Mouse (Mus musculus): ENCODE measurements around the gene Hbs1l.
A peak's percentile ranks its signal among the peaks of the same experiment; 100 is the strongest.

Hbs1l gene

DNA sequence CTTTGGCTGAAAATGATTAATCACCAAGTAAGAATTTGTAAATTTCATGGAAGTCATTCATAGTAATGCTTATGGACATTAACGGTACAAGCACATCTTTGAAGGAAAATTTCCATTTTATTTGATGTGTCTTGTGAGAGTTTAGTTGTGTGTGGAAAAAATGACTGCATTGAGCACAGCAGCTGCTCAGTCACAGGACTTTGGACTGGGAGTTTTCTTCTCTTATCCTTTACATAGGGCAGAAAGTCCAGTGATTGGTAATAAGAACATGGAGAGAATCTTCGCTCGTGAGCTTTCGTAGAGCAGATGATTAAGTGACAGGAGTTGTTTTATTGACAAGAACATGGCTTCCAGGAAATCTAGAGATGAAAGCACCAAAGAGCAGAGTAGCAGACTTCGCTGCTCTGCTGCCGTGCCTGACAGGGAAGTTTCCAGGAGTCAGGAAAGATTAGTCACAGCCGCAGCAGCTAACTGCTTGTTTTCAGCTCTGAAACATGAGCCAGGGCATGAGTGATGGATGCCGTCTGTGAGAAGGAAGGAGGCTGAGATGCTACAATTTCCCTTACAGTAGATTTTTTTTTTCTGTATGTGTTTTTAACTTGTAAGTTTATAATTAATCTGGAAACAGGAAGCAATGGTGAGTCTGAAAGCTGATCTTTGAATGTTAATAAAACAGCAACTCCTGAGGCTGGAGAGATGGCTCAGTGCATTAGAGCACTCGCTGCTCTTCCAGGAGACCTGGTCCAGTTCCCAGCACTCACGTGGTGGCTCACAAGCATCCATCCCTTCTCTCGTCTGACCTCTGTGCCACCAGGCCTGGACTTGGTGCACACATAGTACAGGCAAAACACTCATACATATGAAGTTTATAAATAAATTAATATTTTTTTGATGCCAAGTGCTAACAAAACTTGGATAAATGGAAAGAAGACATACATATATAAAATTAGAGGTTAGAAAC is 9.2 kb downstream of the Hbs1l start:
- DNase-seq (ENCODE audit: low read depth) = peak; percentile 83

DNA sequence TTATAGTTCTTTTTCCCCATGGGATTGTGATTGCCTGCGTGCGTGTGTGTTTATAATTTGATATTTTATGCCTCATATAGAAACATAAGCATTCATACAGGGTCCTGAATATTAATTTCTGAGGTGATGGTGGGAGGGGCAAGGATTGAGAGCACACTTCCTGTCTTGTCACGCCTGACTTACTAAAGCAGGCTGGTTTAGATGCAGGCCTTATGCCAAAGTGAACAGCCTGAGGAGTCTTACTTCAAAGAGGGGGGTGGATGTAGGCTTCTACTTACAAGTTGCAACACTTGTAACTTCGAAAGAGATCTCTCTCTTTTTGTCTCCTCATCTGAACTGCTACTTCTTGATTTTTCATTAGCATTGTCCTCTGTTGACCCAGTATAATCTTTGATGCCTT is 18.0 kb downstream of the Hbs1l start:
- no peak for DNase-seq (ENCODE audit: low read depth)

- no peak for DNase-seq (ENCODE audit: low read depth)
Observed at GRCm38 (mm10) chr10:21316123-21316522, 20.3 kb downstream of the Hbs1l start.

DNA sequence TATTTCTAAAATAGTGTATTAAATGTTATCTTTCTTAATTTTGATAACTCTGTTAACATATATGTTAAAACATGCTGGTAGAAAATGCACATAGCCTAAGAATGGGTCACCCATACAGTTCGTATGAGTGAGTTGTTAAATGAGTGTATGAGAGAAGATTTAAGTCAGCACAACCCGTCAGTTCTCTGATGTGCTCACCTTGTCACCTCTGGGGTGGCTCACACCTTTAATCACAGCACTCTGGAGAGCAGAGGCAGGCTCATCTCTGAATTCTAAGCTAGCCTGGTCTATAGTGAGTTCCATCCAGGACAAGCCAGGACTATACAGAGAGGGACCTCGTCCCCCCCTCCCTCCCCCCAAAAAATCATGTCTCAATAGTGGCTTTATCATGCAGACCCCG is 22.5 kb downstream of the Hbs1l start:
- DNase-seq (ENCODE audit: low read depth) = no peak

DNA sequence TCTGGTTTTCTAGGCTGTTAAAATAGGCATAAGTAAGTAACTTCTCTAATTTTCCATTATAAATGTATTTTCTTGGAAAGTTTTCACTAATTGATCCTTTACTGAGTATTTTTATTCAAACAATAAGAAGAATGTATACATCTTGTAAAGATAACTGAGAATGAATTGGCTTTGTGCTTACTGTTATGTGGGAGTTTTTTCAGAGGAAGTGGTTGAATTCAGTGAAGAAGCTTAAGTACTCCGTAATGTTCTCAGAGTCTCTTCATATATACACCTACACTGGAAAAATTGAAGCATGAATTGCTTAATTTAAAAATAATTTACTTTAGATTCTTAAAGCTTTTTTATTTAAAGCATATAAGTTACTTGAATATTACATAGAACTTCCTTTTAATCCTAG is 23.2 kb downstream of the Hbs1l start:
- DNase-seq (ENCODE audit: low read depth) = no peak

DNA sequence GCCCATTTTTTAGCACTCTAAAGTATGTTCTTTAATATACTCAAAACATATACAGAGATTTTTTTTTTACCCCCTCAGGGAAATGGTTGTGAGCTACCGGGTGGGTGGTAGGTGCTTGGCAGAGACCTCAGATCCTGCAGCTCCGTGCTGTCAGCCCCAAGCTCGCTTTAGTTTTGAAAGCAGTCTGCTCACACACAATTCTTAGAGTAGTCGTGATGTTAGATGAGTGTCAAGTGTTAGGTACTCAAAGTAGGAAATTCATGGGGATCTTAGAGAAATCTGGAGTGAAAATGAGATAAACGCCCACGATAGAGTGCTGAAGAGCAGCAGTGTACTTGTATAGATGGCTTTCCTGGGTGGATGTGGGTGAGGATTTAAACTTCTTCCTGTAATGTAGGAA is 24.8 kb downstream of the Hbs1l start:
- DNase-seq (ENCODE audit: low read depth) = no peak

DNA sequence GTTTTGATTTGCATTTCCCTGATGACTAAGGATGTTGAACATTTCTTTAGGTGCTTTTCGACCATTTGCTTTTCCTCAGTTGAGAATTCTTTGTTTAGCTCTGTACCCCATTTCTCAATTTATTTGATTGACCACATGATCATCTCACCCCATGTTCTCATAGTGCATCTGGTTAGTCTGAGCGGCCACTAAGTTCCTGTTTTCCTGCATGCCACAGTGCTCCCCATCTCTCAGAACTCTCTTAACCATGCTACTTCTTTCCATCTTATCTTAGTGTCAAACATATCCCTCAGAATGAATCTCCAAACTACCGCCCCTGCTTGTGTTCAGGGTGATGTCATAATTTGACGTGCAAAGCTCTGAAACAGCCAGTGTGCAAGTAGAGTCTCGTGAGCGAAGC is 30.6 kb downstream of the Hbs1l start:
- no peak for DNase-seq (ENCODE audit: low read depth)

- no peak for DNase-seq (ENCODE audit: low read depth)
Observed at GRCm38 (mm10) chr10:21327605-21328135, 31.9 kb downstream of the Hbs1l start.

DNA sequence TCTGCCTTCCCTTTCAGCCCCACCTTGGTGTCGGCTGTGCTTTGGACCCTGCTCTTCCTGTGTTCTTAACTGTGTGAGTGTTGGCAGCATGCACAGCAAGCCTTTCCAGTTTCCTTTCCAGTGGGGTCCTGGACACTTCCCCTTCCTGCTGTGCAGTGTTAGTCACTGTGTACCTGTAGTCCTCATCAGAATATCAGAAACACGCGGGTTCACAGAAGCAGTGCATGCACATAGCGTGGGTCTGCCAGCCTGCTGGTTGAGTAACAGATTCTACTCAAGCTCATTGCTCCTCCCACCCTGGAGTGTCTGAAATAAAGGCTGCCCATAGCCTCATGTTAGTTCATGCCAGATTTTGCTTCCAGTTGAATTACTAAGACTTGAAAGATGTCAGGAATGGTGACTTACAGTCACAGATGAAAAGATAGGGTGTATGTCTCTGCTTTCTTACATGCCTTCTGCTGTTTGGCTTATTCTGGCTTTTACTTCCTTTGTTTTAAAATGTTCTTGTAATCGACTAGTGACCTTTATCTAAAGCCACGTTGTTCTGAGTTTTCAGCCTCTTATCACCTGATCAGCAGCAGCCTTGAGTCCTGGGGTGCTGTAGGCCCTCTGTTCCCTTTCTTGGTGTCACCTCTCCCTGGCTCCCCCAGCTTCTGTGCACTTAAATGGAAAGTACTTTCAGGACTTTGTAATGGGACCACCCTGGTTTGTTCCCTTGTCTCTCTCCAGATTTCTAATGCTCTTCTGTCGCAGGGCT is 38.7 kb downstream of the Hbs1l start:
- peak; percentile 17 for DNase-seq (ENCODE audit: low read depth)

- DNase-seq (ENCODE audit: low read depth) = no peak
Observed at GRCm38 (mm10) chr10:21335534-21335933, 39.8 kb downstream of the Hbs1l start.

- DNase-seq (ENCODE audit: low read depth) = peak; percentile 55
Observed at GRCm38 (mm10) chr10:21337191-21337590, 41.4 kb downstream of the Hbs1l start.

GRCm38 (mm10) chr10:21341706-21342105 is 45.9 kb downstream of the Hbs1l start:
- no peak for DNase-seq (ENCODE audit: low read depth)

GRCm38 (mm10) chr10:21342331-21343005 is 46.7 kb downstream of the Hbs1l start:
- DNase-seq (ENCODE audit: low read depth) = peak; percentile 16

DNA sequence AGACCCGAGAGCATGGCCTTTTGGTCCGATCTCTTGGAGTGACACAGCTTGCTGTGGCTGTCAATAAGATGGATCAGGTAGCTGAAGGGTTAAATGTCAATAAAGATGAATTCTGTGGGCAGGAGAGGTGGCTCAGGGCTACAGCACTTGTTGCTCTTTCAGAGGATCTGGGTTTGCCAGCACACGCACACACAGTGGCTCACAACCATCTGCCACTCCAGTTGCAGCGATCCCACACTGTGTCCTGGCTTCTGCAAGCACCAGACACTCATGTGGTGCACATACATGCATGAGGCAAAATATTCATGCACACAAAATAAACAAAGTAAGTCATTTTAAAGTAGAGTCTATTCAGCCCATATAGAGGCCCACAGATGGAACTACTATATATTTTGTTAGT is 51.6 kb downstream of the Hbs1l start:
- DNase-seq (ENCODE audit: low read depth) = no peak

DNA sequence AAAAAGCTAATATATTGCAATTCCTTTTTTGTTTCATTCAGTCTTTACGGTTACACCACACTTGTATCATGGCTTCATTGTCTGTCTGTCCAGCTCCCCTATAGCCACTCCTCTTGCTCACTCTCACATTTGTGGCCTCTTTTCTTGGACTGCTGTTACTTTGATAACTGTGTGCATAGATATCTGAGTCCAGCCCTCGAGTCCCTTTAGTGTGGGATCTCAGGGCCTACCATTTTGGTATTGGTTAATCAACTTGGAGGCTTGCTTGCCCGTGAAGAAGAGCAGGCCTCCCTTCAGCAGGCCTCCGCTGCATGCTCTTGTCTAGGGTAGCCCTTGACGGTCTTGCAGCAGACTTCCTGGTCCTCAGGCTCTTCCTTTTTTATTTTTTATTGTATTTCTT is 53.7 kb downstream of the Hbs1l start:
- DNase-seq (ENCODE audit: low read depth) = no peak

GRCm38 (mm10) chr10:21349946-21350345 is 54.2 kb downstream of the Hbs1l start:
- DNase-seq (ENCODE audit: low read depth) = no peak

GRCm38 (mm10) chr10:21350531-21351515 is 55.0 kb downstream of the Hbs1l start:
- DNase-seq (ENCODE audit: low read depth) = no peak

- no peak for DNase-seq (ENCODE audit: low read depth)
Observed at GRCm38 (mm10) chr10:21351766-21352165, 56.0 kb downstream of the Hbs1l start.

DNA sequence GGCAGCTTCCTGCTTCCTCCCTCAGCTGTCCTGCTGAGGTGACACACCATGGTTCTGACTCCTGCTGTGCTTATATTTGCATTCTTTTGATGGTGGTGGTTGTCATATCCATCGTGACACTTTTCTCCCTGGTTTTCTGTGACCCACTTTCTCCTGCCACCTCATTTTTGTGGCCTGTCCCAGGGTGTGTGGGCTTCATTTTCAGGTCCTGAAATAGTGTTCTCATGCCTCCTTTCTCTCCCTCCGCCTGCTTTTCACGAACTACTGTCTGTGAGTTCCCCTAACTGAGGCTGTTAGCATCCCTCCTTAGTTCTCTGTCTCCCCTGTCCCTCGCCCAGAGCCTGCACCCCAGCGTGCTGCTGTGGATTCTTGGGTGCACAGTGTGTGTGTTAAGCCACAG is 58.1 kb downstream of the Hbs1l start:
- DNase-seq (ENCODE audit: low read depth) = no peak

GRCm38 (mm10) chr10:21354506-21354905 is 58.7 kb downstream of the Hbs1l start:
- DNase-seq (ENCODE audit: low read depth) = no peak

- no peak for DNase-seq (ENCODE audit: low read depth)
Observed at GRCm38 (mm10) chr10:21357986-21358385, 62.2 kb downstream of the Hbs1l start.

All from NIH3T3 (cell line).